Mouse (Mus musculus): ENCODE measurements at regions not wholly inside any gene's neighbourhood (a gene's known extent, or its start where the extent isn't known, plus 50 kb on each side); places are given as distances from the start of the nearest gene placed in this dataset.

DNA sequence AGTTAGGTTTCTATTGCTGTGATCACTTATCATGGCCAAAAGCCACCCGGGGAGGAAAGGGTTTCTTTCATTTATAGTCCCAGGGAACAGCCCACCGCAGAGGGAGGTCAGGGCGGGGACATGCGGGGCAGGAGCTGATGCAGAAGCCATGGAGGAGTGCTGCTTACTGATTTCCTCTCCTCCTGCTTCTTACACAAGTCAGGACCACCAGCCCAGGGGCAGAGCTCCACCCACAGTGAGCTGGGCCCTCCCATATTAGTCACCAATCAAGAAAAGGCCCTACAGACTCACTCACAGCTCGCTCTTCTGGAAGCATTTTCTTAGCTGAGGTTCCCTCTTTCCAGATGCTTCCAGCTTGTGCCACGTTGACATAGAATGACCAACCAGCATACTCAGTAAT, 90.7 kb upstream of the Pgrmc2 start:
- TF ChIP-seq CTCF (IDR thresholded peaks at IDR 0.05; ENCODE audit: extremely low read depth, insufficient read length, insufficient replicate concordance, low read depth, low read length) = no peak
- no peak for TF ChIP-seq POLR2A (IDR thresholded peaks at IDR 0.05; ENCODE audit: low read depth, low read length)
